Mouse (Mus musculus): ENCODE results near the gene Mid1ip1.

DNA sequence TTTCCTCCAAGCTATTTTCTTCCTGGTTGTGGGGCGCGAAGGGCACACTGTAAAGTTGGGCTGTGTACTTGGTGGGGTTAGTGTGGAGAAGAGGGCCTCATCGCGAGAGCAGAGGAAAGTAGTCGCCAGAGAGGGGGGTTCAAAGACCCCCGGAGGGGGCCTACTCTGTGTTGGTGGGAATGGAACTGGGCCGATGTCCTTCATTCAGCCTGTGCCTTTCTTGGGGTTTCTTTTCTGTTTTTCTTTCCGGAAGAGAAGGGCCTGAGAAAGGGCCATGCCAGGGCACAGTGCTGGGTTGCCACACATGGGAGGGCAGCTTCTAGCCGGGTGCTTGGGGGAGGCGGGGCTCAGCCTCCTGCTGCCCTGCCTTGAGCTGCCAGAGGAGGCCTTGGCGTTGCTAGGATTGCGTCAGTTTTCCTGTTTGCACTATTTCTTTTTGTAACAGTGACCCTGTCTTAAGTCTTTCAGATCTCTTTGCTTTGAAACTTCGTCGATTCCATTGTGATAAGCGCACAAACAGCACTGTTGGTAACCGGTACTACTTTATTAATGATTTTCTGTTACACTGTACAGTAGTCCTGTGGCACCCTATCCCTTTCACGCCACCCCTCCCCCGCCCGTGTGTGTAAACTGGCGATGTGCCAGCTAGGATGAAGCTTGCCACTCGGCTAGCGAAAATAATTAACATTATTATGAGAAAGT, 4.2 kb downstream of the Mid1ip1 start:
- TF ChIP-seq CTCF (conservative IDR thresholded peaks at IDR 0.05; ENCODE audit: insufficient read depth, insufficient read length, low read depth, low read length) (no peak; the same call in 1 of the 2 replicates), POLR2A (IDR thresholded peaks at IDR 0.05; ENCODE audit: low read depth, low read length) (no peak)
